Mouse (Mus musculus) adrenal gland, adult 8-10 months (tissue): Measurements from ENCODE around the gene Lrg1. TPM values are rescaled to one million over a fixed set of nuclear protein-coding genes. Genes with fewer than 3 reads are reported as not detected.

Experiments
- DNase-seq: peaks from one replicate; pipeline ENCODE4 v3.0.0; 2022
- total RNA-seq, 4 experiments: library from RNA; stranded (reverse); gene quantifications; 2 replicates each; pipeline ENCODE4 v1.2.4; 2022

Lrg1 gene
- 10 to 100 TPM; 14.5 to 34.6 (median 16.4) TPM for total RNA-seq

- DNase-seq, result no peak
Observed at GRCm38 (mm10) chr17:56121826-56122225, at the start of gene Lrg1. Lrg1 (minus strand) TSS chr17:56122001.

- no peak for DNase-seq
Observed at GRCm38 (mm10) chr17:56171456-56171855, 49.7 kb upstream of the Lrg1 start.

- DNase-seq, result no peak
Observed at GRCm38 (mm10) chr17:56170636-56171035, 48.8 kb upstream of the Lrg1 start.

- no peak for DNase-seq
Observed at GRCm38 (mm10) chr17:56169830-56170229, 48.0 kb upstream of the Lrg1 start.

GRCm38 (mm10) chr17:56165671-56166070 is 43.9 kb upstream of the Lrg1 start:
- DNase-seq, result no peak

GRCm38 (mm10) chr17:56164510-56164909 is 42.7 kb upstream of the Lrg1 start:
- DNase-seq, result no peak

GRCm38 (mm10) chr17:56163523-56164102 is 41.8 kb upstream of the Lrg1 start:
- DNase-seq, result no peak

- peak; percentile 95 for DNase-seq
Observed at GRCm38 (mm10) chr17:56162231-56162774, 40.5 kb upstream of the Lrg1 start, which contains the start of gene Tnfaip8l1. Tnfaip8l1 (plus strand) TSS chr17:56162477.

GRCm38 (mm10) chr17:56159729-56160128 is 37.9 kb upstream of the Lrg1 start:
- no peak for DNase-seq

GRCm38 (mm10) chr17:56153643-56154042 is 31.8 kb upstream of the Lrg1 start:
- peak; percentile 74 for DNase-seq

GRCm38 (mm10) chr17:56149897-56150296 is 28.1 kb upstream of the Lrg1 start:
- DNase-seq, result no peak

GRCm38 (mm10) chr17:56148790-56149618 is 27.2 kb upstream of the Lrg1 start:
- DNase-seq, result no peak

GRCm38 (mm10) chr17:56148280-56148679 is 26.5 kb upstream of the Lrg1 start:
- DNase-seq, result no peak

GRCm38 (mm10) chr17:56147420-56147819 is 25.6 kb upstream of the Lrg1 start:
- no peak for DNase-seq

- no peak for DNase-seq
Observed at GRCm38 (mm10) chr17:56146131-56146530, 24.3 kb upstream of the Lrg1 start.

GRCm38 (mm10) chr17:56144546-56144945 is 22.7 kb upstream of the Lrg1 start:
- DNase-seq, result no peak

- DNase-seq, result no peak
Observed at GRCm38 (mm10) chr17:56141702-56142605, 20.2 kb upstream of the Lrg1 start.

- no peak for DNase-seq
Observed at GRCm38 (mm10) chr17:56139858-56140595, 18.2 kb upstream of the Lrg1 start, which contains the start of gene Sema6b. Sema6b (minus strand) TSS chr17:56140343.

GRCm38 (mm10) chr17:56139355-56139754 is 17.6 kb upstream of the Lrg1 start:
- DNase-seq, result no peak

- no peak for DNase-seq
Observed at GRCm38 (mm10) chr17:56137839-56138613, 16.2 kb upstream of the Lrg1 start.

- no peak for DNase-seq
Observed at GRCm38 (mm10) chr17:56136558-56136957, 14.8 kb upstream of the Lrg1 start.
